Mouse (Mus musculus): ENCODE measurements around the gene Asic2. TPM values are rescaled to one million over a fixed set of nuclear protein-coding genes. Genes with fewer than 3 reads are reported as not detected.

Gene Asic2
- polyA plus RNA-seq, 1 experiment, result 24.0 TPM

DNA sequence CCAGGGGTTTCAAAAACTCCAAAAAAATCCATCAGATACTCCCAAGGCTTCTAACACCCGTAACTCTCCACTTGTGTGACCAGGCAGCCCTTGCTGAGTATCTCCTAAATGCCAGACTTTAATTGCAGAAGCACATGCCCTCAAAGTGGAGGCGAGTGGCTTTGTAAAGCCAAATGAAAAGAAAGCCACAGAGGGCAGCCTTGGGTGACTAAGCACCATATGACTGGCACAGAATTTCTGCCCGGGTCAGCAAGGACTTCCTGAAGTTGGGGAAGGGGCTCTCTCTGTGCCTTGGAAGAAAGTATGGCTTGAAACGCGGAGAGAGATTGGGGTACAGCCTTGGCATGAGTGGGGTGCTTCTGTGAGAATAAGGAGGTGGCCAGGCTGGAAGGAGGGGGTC is 28.8 kb upstream of the Asic2 start:
- TF ChIP-seq CTCF (IDR thresholded peaks at IDR 0.05; ENCODE audit: borderline replicate concordance, extremely low read depth, insufficient read depth, insufficient read length), result no peak
- no peak for TF ChIP-seq POLR2A (IDR thresholded peaks at IDR 0.05; ENCODE audit: borderline replicate concordance, extremely low read depth, insufficient read depth, insufficient read length, poor library complexity, severe bottlenecking)
- no peak for DNase-seq (ENCODE audit: low read depth)

DNA sequence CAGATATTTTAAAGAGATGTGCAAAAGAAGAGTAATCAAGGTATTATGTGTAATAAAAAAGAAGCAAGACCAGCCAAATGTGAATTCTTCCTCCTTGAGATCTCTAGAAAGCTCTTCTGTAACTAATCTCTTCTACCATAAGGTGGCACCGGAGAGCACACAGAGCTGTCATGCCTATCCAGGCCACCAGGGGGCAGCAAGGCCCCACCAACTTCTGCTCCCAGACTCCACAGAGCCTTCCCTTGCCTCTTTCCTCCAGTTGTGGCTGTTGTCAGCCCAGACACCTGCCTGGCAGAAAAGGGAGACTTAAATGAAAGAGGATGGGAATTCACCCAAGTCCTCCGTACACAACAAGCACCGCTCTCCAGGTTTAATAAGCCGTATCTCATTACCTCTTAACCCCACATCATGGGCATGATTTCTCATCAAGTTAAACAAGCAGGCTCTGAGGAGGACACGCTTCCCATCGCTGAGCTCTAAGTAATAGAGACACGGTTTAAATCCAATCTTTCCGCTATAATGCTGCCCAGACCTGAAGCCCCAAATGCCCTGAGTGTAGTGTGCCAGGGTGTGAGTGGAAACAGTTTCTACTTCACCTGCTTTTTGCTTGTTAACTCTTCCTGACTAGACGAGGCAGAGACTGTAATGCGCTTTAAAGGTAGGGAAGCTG is 28.1 kb upstream of the Asic2 start:
- peak; percentile 86 for DNase-seq (ENCODE audit: low read depth)
- TF ChIP-seq POLR2A (IDR thresholded peaks at IDR 0.05; ENCODE audit: borderline replicate concordance, extremely low read depth, insufficient read depth, insufficient read length, poor library complexity, severe bottlenecking) (no peak), CTCF (IDR thresholded peaks at IDR 0.05; ENCODE audit: borderline replicate concordance, extremely low read depth, insufficient read depth, insufficient read length) (peak; percentile 100)

DNA sequence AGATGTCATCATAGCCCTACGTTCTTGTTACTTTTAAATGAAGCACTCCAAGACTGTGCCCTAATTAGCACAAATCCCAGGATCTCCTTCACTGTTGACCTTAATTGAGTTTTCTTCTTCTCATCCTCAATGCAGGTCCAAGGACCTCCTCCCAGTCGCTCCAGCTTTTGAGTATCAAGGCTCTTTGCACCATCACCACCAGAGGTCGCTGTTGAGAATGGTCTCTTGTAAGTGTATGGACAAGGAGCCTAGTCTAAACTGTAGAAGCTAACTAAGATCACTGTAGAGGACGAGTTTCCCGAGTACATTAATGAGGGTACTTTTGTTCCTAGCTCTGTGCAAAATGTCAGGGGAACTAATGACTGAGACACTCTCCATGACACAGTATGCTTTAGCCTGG is 14.9 kb upstream of the Asic2 start:
- DNase-seq (ENCODE audit: low read depth), result peak; percentile 82
- TF ChIP-seq POLR2A (IDR thresholded peaks at IDR 0.05; ENCODE audit: borderline replicate concordance, extremely low read depth, insufficient read depth, insufficient read length, poor library complexity, severe bottlenecking) (no peak), CTCF (IDR thresholded peaks at IDR 0.05; ENCODE audit: borderline replicate concordance, extremely low read depth, insufficient read depth, insufficient read length) (peak; percentile 77; the same call in 1 of the 2 replicates)

DNA sequence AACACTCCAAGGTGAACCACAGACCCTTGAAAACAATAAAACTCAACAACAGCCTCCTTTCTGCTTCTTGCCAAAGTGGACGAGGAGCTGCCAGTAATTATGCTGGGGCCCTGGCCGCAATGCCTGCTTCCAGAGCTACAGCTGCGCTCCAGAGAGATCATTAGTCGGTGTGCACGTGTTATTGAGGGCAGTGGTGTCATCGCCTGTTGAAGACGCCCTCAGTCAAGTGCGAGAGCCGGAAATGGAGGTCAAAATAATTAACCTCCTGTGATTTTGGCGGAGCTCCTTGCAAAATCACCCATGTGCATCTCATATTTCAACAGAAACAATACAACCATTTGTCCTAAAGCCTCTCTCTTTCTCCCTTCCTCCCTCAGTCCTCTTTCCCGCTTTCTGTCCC is 13.9 kb upstream of the Asic2 start:
- TF ChIP-seq POLR2A (IDR thresholded peaks at IDR 0.05; ENCODE audit: borderline replicate concordance, extremely low read depth, insufficient read depth, insufficient read length, poor library complexity, severe bottlenecking) (no peak), CTCF (IDR thresholded peaks at IDR 0.05; ENCODE audit: borderline replicate concordance, extremely low read depth, insufficient read depth, insufficient read length) (no peak)
- peak; percentile 70 for DNase-seq (ENCODE audit: low read depth)

DNA sequence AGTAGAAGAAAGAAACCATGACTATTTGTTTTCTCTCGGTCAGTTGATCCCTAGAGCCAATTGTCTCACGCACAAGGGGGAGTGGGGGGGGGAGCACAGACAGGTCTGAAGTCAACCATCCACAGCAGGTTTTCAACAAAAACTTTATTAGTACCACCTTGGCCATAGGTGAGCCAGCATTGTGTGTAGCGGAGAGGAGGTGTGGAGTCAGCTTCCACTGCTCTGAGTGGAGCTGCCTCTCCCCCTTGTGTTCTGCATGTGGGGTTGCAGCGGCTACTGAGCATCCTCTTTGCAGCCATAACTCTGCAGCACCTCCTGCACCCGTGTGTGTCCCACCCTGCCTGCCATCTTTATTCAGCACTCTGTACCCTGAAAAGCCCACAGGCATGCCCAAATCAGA is 6.3 kb upstream of the Asic2 start:
- TF ChIP-seq CTCF (IDR thresholded peaks at IDR 0.05; ENCODE audit: borderline replicate concordance, extremely low read depth, insufficient read depth, insufficient read length) (peak; percentile 82), POLR2A (IDR thresholded peaks at IDR 0.05; ENCODE audit: borderline replicate concordance, extremely low read depth, insufficient read depth, insufficient read length, poor library complexity, severe bottlenecking) (no peak)
- peak; percentile 83 for DNase-seq (ENCODE audit: low read depth)

DNA sequence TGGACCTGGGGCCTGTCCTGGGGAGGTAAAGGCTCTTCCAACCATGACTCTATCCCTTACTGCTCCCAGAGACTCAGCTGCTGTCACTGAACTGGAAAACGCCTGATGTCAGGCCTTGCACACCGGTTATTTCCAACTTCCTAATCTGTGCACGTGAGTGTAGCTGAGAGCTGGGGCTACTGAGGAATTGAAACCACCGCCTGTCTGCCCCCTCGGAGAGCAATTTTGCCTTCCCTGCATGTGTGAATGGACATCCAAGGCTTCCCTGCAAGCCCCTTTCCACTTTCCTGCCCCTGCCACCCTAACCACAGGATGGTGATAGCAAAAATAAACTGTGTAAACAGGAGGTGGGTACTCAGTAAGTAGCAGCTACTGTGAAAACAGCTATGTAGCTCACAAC is 5.4 kb upstream of the Asic2 start:
- TF ChIP-seq CTCF (IDR thresholded peaks at IDR 0.05; ENCODE audit: borderline replicate concordance, extremely low read depth, insufficient read depth, insufficient read length) (no peak), POLR2A (IDR thresholded peaks at IDR 0.05; ENCODE audit: borderline replicate concordance, extremely low read depth, insufficient read depth, insufficient read length, poor library complexity, severe bottlenecking) (no peak)
- no peak for DNase-seq (ENCODE audit: low read depth)

DNA sequence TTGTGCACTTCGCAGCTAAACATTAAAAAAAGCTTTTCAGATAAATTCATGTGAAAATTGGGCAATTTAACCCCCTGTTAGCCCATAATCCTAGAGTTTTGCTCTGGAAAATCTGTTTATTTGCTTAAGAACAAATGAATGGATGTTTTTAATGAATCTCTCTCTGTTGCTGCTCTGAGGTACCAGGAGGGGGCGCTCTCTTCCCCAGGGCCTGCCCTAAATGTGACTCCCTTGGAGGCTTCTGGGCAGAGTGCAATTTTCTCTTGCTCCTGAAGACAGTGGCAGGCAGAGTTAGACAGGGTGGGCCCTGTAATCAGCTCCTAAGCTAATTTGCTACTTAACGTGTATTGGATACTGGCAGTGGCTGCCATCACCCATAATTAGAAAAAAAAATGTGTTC is 3.8 kb upstream of the Asic2 start:
- DNase-seq (ENCODE audit: low read depth), result no peak
- peak; percentile 57; the same call in 1 of the 2 replicates for TF ChIP-seq CTCF (IDR thresholded peaks at IDR 0.05; ENCODE audit: borderline replicate concordance, extremely low read depth, insufficient read depth, insufficient read length)
- TF ChIP-seq POLR2A (IDR thresholded peaks at IDR 0.05; ENCODE audit: borderline replicate concordance, extremely low read depth, insufficient read depth, insufficient read length, poor library complexity, severe bottlenecking), result no peak

DNA sequence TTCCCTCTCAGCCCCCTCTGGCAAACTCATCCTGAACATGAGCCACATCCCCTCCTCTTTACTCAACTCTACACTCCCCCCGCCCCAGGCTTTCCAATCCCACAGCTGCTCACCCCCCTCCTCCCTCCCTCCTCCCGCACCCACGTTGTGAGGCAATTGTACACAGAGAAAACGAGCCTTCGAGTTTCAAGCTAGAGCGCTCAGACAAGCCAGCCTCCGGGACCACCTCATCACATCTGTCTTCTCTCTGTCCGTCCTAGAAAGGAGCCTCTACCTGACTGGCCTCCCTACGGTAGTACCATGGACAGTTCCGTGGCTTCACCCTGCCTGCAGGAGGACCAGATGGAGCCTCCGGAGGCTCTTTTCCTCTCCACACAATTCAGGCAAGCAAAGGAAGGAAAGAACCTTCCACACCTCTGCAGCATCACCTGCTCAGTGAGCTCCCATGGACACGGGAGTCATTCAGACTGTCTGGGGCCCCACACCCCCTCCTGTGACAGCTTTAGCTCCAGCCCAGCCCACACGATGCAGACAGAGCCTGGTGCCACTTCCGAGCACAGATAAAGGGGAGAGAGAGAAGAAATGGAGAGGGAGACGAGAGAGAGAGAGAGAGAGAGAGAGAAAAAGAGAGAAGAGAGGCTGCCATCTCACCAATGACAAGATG is 1.5 kb downstream of the Asic2 start:
- TF ChIP-seq POLR2A (IDR thresholded peaks at IDR 0.05; ENCODE audit: borderline replicate concordance, extremely low read depth, insufficient read depth, insufficient read length, poor library complexity, severe bottlenecking) (no peak), CTCF (IDR thresholded peaks at IDR 0.05; ENCODE audit: borderline replicate concordance, extremely low read depth, insufficient read depth, insufficient read length) (no peak)
- peak; percentile 82 for DNase-seq (ENCODE audit: low read depth)

DNA sequence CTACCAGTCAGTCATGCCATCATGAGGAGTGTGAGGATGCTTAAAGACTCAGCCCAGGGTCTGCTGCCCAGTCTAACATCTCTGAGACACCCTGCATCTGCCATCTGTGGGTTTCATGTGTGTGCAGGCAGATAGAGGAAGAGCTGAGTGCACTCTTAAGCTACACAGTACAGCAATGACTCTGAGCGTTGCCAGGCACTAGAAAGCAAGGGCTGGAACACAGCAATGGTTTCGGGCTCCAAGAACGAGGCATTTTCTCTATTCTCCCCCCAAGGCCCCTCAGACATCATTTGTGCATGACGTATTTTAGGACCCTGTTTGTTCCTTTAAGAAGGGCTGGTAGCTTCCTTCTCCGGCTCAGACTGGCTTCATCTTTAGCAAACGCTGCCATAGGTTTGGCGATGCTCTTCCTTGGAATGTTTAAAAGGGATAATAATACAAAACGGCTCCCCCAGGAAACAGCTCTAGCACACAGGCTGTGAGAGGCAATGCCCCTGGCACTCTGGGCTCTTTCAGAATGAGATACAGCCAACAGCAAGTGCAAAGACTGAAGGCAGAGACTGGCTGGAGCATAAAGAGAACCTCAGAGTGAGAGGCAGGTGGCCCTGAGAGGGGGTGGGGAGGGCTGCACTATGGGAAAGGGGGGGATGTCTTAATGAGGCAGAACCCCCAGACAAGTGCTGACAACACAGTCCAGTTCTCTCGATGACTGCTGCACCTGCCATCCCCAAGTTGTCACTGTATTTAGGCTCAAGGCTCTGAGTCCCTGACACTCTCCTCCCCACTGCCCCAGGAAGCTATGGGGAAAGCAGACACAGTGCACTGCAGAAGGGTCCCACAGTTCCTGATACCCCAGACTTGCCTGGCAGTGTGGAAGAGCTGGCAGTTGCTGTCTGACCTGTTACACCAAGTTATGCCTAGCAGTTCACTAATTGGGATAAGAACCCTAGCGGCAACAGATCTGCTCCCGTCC is 2.3 kb downstream of the Asic2 start:
- TF ChIP-seq CTCF (IDR thresholded peaks at IDR 0.05; ENCODE audit: borderline replicate concordance, extremely low read depth, insufficient read depth, insufficient read length) (no peak), POLR2A (IDR thresholded peaks at IDR 0.05; ENCODE audit: borderline replicate concordance, extremely low read depth, insufficient read depth, insufficient read length, poor library complexity, severe bottlenecking) (no peak)
- DNase-seq (ENCODE audit: low read depth), result peak; percentile 67

DNA sequence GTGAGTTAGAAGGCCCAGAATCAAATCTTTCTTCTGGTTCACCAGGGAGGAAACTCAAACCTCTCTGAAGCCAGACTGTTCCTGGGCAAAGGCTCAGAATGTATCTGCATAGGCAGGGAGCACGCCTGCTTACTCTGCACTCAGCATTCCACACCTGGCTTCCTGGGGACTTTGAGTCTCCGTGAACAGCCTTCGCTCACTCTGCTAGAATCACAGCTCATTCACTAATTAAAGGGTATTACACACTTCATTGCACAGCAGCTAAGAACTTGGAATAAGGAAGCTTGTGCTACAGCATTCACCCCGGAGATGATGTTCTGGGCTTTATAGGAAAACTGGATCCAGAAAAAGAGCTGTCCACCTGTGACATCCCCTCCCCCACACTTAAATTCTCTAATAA is 3.7 kb downstream of the Asic2 start:
- TF ChIP-seq POLR2A (IDR thresholded peaks at IDR 0.05; ENCODE audit: borderline replicate concordance, extremely low read depth, insufficient read depth, insufficient read length, poor library complexity, severe bottlenecking) (no peak), CTCF (IDR thresholded peaks at IDR 0.05; ENCODE audit: borderline replicate concordance, extremely low read depth, insufficient read depth, insufficient read length) (no peak)
- peak; percentile 63 for DNase-seq (ENCODE audit: low read depth)

DNA sequence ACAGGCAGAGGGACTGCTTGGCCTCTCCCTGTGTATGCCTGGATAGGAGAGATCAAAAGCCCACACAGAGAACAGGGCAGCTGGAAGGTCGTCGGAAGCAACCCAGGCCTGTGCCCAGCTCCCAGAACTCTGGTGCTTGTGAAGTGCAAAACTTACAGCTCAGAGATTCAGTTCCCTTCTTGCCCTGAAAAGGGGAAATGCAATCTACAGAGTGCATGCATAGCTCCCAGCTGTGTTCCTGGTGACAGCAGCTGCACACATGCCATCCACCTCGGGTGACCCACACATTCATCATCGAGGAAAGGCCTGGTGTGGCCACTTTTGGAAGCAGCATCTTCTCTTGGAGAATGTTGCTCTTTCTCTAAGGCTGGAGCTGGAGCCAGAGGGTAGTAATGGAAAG is 13.9 kb downstream of the Asic2 start:
- TF ChIP-seq CTCF (IDR thresholded peaks at IDR 0.05; ENCODE audit: borderline replicate concordance, extremely low read depth, insufficient read depth, insufficient read length) (no peak), POLR2A (IDR thresholded peaks at IDR 0.05; ENCODE audit: borderline replicate concordance, extremely low read depth, insufficient read depth, insufficient read length, poor library complexity, severe bottlenecking) (no peak)
- DNase-seq (ENCODE audit: low read depth), result no peak

Data from brain, embryonic 14.5 days (tissue).